Mouse (Mus musculus) CD4-positive helper T cell, adult 2 months (primary cell): ENCODE measurements around the gene Tmem51.
"Not testable (repeated sequence)": the region's sequence is repeated elsewhere in the genome, so short reads cannot be mapped to it uniquely, and the experiment has no call there.

Source experiments
- DNase-seq: peaks from one replicate; pipeline ENCODE4 v3.0.0-alpha.2; 2012; ENCODE audit warnings: low read depth, missing footprints, low spot score

The Tmem51 gene

GRCm38 (mm10) chr4:142024536-142024935 is 59.6 kb downstream of the Tmem51 start:
- no peak for DNase-seq

- no peak for DNase-seq
Observed at GRCm38 (mm10) chr4:142023166-142023565, 60.9 kb downstream of the Tmem51 start.

GRCm38 (mm10) chr4:142017686-142018085 is 66.4 kb downstream of the Tmem51 start:
- peak; percentile 27 for DNase-seq

GRCm38 (mm10) chr4:142014659-142015608 is 69.2 kb downstream of the Tmem51 start, which contains the start of gene Fhad1:
Gene Fhad1, minus strand, starts transcription at chr4:142015082.
- DNase-seq = peak; percentile 81

- no peak for DNase-seq
Observed at GRCm38 (mm10) chr4:142011236-142011635, 72.9 kb downstream of the Tmem51 start.

- DNase-seq = peak; percentile 29
Observed at GRCm38 (mm10) chr4:142010441-142010840, 73.7 kb downstream of the Tmem51 start.

GRCm38 (mm10) chr4:142008206-142008605 is 75.9 kb downstream of the Tmem51 start:
- DNase-seq = no peak

- DNase-seq = no peak
Observed at GRCm38 (mm10) chr4:142000581-142000980, 83.5 kb downstream of the Tmem51 start.

- DNase-seq = no peak
Observed at GRCm38 (mm10) chr4:141999494-142000074, 84.5 kb downstream of the Tmem51 start.

- peak; percentile 43 for DNase-seq
Observed at GRCm38 (mm10) chr4:141998282-141998821, 85.8 kb downstream of the Tmem51 start.

- DNase-seq = no peak
Observed at GRCm38 (mm10) chr4:141996880-141997279, 87.2 kb downstream of the Tmem51 start.

GRCm38 (mm10) chr4:141996086-141996485 is 88.0 kb downstream of the Tmem51 start:
- no peak for DNase-seq

- not testable (repeated sequence) for DNase-seq
Observed at GRCm38 (mm10) chr4:141994062-141994471, 90.0 kb downstream of the Tmem51 start.

GRCm38 (mm10) chr4:141993347-141994061 is 90.6 kb downstream of the Tmem51 start:
- DNase-seq = no peak

- no peak for DNase-seq
Observed at GRCm38 (mm10) chr4:141992530-141993204, 91.4 kb downstream of the Tmem51 start.

- no peak for DNase-seq
Observed at GRCm38 (mm10) chr4:141988178-141988577, 95.9 kb downstream of the Tmem51 start.

- no peak for DNase-seq
Observed at GRCm38 (mm10) chr4:141983689-141984088, 100.4 kb downstream of the Tmem51 start.

GRCm38 (mm10) chr4:141981475-141981874 is 102.6 kb downstream of the Tmem51 start:
- DNase-seq = no peak
